Mouse (Mus musculus) hindbrain, embryonic 16.5 days (tissue): ENCODE measurements at regions not wholly inside any gene's neighbourhood (a gene's known extent, or its start where the extent isn't known, plus 50 kb on each side); places are given as distances from the start of the nearest gene placed in this dataset.

Experiments
- ATAC-seq: fragments of 200-750 bp; cut with Nextera tagmentation; 2 replicates; pipeline ENCODE4 v1.8.0; 2017; ENCODE audit warnings: moderate TSS enrichment, moderate library complexity
- H3K27ac ChIP-seq: fragments of 300-500 bp; sonication (generic); 2 replicates; pipeline ENCODE4 v1.5.1; 2014; ENCODE audit warnings: low read depth, mild to moderate bottlenecking, control low read depth, low read length, moderate library complexity
- H3K27me3 ChIP-seq: fragments of 300-500 bp; sonication (generic); replicated peaks from 2 replicates; pipeline ENCODE4 v1.6.1; 2014; ENCODE audit warnings: low read length; ENCODE audit not compliant: control insufficient read depth, insufficient read depth
- H3K36me3 ChIP-seq: fragments of 300-500 bp; sonication (generic); 2 replicates; pipeline ENCODE4 v1.6.1; 2014; ENCODE audit warnings: mild to moderate bottlenecking, low read length, moderate library complexity, mixed read lengths; ENCODE audit not compliant: control insufficient read depth, insufficient read depth
- H3K4me1 ChIP-seq: fragments of 300-500 bp; sonication (generic); 2 replicates; pipeline ENCODE4 v1.6.1; 2014; ENCODE audit warnings: low read depth, low read length; ENCODE audit not compliant: control insufficient read depth, insufficient read depth
- H3K4me2 ChIP-seq: fragments of 300-500 bp; sonication (generic); 2 replicates; pipeline ENCODE4 v1.6.1; 2014; ENCODE audit warnings: mild to moderate bottlenecking, low read length, control low read depth, moderate library complexity
- H3K4me3 ChIP-seq: fragments of 300-500 bp; sonication (generic); 2 replicates; pipeline ENCODE4 v1.5.1; 2014; ENCODE audit warnings: mild to moderate bottlenecking, low read length, control low read depth, moderate library complexity
- H3K9ac ChIP-seq: fragments of 300-500 bp; sonication (generic); 2 replicates; pipeline ENCODE4 v1.6.1; 2014; ENCODE audit warnings: low read depth, mild to moderate bottlenecking, control low read depth, low read length, moderate library complexity
- H3K9me3 ChIP-seq: fragments of 300-500 bp; sonication (generic); 2 replicates; pipeline ENCODE4 v1.6.1; 2014; ENCODE audit warnings: mild to moderate bottlenecking, low read length, moderate library complexity; ENCODE audit not compliant: control insufficient read depth
- WGBS: fragments of 180-500 bp; shearing (Covaris S2); extraction: QIAGEN DNeasy Blood & Tissue Kit; methylation state at CpG from one replicate; pipeline ENCODE4 v1.1.7; 2014; 5-methylcytosine and 5-hydroxymethylcytosine counted together

- 88% methylated on average over 1 of the region's 1 CpGs for WGBS
- Histone ChIP-seq H3K4me1 (no peaks in the 10 kb centered on the region), H3K4me2 (no peak overlapping the region), H3K36me3 (no peaks in the 10 kb centered on the region), H3K27ac (no peak overlapping the region), H3K9me3 (no peaks in the 10 kb centered on the region), H3K27me3 (no peaks in the 10 kb centered on the region), H3K4me3 (no peak overlapping the region), H3K9ac (no peak overlapping the region)
- ATAC-seq = no peak
These were observed 61.6 kb upstream of the Zwint start for GRCm38 (mm10) chr10:72593049-72593448.
